Mouse (Mus musculus) erythroblast, embryonic 14.5 days (primary cell): Measurements from ENCODE around the gene Acd.

ENCODE experiments used
- GATA1 ChIP-seq: IDR thresholded peaks from 2 replicates; pipeline ENCODE4 v1.6.1; 2012; ENCODE audit warnings: low read length, inconsistent platforms, mixed read lengths
- TAL1 ChIP-seq: IDR thresholded peaks from 3 replicates; pipeline ENCODE4 v1.6.1; 2012; ENCODE audit warnings: low read length, inconsistent platforms, mixed read lengths

GRCm38 (mm10) chr8:105685325-105685724 is 15.6 kb downstream of the Acd start:
- TF ChIP-seq GATA1 (no peak), TAL1 (no peak)
